Mouse (Mus musculus) CD8-positive naive resting alpha-beta T cell, adult 2 months (primary cell): ENCODE measurements around the gene Ncoa1.
"Not testable (repeated sequence)": the region's sequence is repeated elsewhere in the genome, so short reads cannot be mapped to it uniquely, and the experiment has no call there.

Source experiments
- DNase-seq, 2 experiments: peaks; one replicate each; pipeline ENCODE4 v3.0.0; 2022; ENCODE audit warnings: low read depth in 2 of 2, low spot score in 2 of 2

Ncoa1 gene

DNA sequence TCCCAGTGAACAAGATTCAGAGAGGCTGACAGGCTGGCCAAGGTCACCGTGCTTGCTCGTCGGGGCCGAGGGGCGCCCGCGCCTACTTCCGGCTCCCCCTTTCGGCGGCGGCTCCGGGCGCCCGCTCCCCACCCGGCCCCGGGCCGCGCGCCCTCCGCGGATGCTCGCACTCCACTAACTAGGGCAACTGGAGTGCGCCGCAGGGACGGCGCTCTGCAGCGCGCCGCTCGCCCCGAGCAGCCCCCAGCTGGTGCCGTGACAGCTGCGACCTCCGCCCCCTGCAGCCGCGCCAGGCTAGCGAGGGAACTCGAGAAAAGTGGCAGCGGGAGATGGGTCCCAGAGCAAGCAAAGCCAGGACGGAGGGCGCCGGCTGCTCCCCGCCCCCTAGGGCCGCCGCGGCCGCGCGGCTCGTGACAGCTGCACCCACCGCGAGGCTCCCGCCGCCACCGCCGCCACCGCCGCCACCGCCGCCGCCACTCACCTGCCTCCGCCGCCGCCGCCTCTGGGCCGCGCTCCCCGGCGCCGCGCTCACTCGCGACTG is 621 bp downstream of the Ncoa1 start:
- DNase-seq, result peak; percentile 30 to 54

GRCm38 (mm10) chr12:4475251-4475993 is 1.6 kb downstream of the Ncoa1 start:
- no peak for DNase-seq

DNA sequence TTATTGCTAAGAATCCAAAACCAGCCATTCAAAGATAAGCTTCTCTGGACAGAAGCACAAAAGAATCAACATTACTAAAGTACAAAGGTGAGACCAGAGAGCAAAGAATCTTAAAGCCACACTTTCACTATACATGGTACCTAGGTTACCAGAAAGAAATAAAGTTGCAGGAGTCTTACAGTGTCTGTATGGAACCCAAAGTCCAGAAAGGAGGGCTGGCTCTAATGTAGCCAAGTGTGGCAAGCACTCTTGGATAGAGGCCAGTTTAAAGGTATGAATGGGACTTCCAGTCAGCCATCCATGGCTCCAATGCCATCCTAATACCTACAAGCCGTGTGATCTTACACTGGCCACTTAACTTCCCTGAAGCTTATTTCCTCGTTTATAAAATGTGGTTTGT is 7.9 kb downstream of the Ncoa1 start:
- DNase-seq, result no peak

- no peak for DNase-seq
Measured at GRCm38 (mm10) chr12:4463701-4464100, 13.3 kb downstream of the Ncoa1 start.

GRCm38 (mm10) chr12:4462420-4462819 is 14.6 kb downstream of the Ncoa1 start:
- no peak for DNase-seq

DNA sequence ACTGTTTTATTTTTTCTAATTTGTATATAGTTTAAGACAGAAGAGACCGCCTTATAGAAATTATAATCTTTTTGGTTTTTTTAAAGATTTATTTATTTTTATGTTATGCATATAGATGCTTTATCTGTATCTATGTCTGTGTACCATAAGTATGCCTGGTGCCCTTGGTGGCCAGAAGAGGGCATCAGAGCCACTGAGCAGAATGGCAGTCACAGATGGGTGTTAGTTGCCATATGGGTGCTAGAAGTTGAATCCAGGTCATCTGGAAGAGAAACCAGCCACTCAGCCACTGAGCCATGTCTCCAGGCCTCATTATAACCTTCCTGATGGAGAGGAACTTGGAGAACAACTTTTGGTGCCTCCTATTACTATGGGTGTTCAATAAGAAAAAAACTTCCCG is 16.0 kb downstream of the Ncoa1 start:
- no peak for DNase-seq

DNA sequence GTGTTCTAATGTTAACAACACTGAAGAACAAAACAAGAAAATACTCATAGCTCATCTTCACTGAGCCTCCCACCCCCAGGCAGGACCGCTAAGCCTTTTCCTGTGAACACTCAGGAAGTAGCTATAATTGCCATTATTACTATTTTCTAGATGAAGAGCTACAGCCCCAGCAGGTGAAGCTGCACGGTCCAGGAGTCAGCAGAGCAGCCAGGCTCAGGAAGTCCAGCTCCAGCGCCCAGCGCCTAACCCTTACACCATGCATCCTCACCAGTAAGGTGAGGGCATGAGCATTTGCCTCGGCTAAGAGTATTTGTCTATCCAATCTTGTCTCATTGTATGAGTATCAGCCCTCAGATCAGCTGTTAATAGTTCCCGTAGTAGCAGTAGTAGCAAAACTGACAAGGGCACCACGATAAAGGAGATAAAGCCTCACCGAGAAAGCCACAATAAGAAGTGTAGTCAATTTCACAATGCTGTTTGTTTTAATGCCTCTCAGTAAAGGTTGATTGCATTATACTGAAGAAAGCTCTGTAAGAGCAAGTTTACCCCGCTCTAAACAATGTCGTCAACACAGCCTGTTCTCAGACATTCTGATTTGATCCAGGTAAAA is 21.9 kb downstream of the Ncoa1 start:
- DNase-seq, result no peak

- DNase-seq, result no peak
Measured at GRCm38 (mm10) chr12:4454248-4454647, 22.7 kb downstream of the Ncoa1 start.

DNA sequence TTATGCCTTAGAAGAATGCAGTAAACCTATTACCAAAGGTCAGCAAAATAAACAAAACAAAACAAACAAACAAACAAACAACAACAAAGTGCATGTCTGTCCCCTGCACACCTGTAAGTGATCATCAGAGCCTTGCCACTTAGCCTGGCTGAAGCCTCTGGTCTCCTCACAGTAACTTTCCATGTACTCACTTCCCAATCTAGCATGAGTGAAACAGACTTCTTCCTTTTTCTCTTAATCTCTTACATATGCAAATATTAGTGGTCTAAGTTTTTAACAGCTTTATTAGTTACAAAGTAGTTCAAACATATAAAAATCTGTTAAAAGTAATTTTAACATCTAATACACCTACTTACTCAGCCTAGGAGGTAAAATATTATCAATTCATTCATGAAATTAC is 24.7 kb downstream of the Ncoa1 start:
- DNase-seq, result no peak

DNA sequence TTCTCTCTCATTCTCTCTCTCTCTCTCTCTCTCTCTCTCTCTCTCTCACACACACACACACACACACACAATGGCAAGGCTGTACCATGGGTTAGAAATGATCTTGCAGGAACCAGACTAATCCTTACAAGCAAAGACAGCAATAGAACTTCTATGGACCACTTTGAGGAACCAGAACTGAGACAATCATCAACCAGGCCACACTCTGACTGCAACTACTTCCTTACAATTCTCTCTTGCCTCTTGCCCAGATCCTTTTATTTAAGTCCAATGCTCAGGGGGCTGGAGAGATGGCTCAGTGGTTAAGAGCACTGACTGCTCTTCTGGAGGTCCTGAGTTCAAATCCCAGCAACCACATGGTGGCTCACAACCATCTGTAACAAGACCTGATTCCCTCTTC is 26.5 kb downstream of the Ncoa1 start:
- not testable (repeated sequence) for DNase-seq

- DNase-seq, result no peak
Measured at GRCm38 (mm10) chr12:4448076-4448589, 28.8 kb downstream of the Ncoa1 start.

GRCm38 (mm10) chr12:4444946-4445345 is 32.0 kb downstream of the Ncoa1 start:
- no peak for DNase-seq

GRCm38 (mm10) chr12:4441451-4441850 is 35.5 kb downstream of the Ncoa1 start:
- no peak for DNase-seq

DNA sequence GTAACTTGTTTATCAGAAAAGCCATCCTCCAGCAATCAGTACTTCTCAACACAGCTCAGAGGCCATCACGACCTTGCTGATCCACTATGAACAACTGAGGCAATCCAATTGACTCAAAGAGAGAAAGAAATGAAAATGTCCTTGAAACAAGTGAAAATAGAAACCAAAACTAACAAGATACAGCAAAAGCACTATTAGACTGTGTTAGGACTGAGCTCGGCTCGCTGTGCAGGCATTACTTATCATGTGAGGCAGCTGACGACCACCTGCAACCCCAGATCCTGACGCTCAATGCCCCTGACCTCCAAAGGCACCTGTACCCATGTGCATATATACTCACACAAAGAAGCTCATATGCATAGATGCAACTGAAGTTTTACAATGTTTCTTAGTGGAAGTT is 40.8 kb downstream of the Ncoa1 start:
- no peak for DNase-seq

GRCm38 (mm10) chr12:4433549-4433948 is 43.4 kb downstream of the Ncoa1 start:
- no peak for DNase-seq

GRCm38 (mm10) chr12:4431978-4432377 is 45.0 kb downstream of the Ncoa1 start:
- no peak for DNase-seq

GRCm38 (mm10) chr12:4430061-4430825 is 46.7 kb downstream of the Ncoa1 start:
- no peak for DNase-seq

GRCm38 (mm10) chr12:4418824-4419223 is 58.2 kb downstream of the Ncoa1 start:
- DNase-seq, result no peak

GRCm38 (mm10) chr12:4417626-4418263 is 59.2 kb downstream of the Ncoa1 start:
- DNase-seq, result no peak

DNA sequence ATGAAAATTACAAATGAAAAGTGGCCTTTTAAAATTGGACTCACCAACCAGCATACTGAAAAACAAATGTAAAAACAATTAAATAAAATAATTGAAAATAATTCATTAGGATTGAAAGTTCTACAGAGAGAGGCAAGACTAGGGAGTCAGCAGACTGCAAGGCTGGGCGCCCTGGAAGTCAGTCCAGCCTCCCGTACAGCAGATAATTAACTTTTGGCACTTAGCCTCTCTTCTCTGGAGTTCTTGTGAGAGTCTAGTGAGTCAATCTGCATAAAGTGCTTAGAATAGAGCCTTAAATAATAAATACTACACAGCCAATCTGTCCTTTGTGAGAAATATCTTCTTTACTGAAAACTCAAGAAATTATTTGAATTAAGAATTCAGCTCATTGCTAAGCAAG is 69.9 kb downstream of the Ncoa1 start:
- DNase-seq, result no peak

- DNase-seq, result no peak
Measured at GRCm38 (mm10) chr12:4406155-4406554, 70.8 kb downstream of the Ncoa1 start.
